Mouse (Mus musculus): ENCODE measurements at regions not wholly inside any gene's neighbourhood (a gene's known extent, or its start where the extent isn't known, plus 50 kb on each side); places are given as distances from the start of the nearest gene placed in this dataset.

GRCm38 (mm10) chr13:97554601-97555000 lies 205.8 kb downstream of the Gm10260 start:
- H3K4me1 ChIP-seq (ENCODE audit: control insufficient read depth, insufficient read depth, low read length): no peaks in the 10 kb centered on the region
- H3K4me3 ChIP-seq (ENCODE audit: insufficient read depth, low read depth, low read length): no peak overlapping the region
- WGBS: 62% methylated on average over 5 of the region's 5 CpGs
- no peaks in the 10 kb centered on the region for H3K36me3 ChIP-seq (ENCODE audit: control insufficient read depth, insufficient read depth, low read length)
- DNase-seq: no peak
- no peak overlapping the region for H3K27ac ChIP-seq (ENCODE audit: insufficient read depth, low read depth, low read length)
- no peak for TF ChIP-seq POLR2A (IDR thresholded peaks at IDR 0.05; ENCODE audit: low read depth, low read length)
- no peak for TF ChIP-seq CTCF (conservative IDR thresholded peaks at IDR 0.05; ENCODE audit: insufficient read depth, insufficient read length, low read depth, low read length)
- no peaks in the 10 kb centered on the region for H3K27me3 ChIP-seq (replicated peaks; ENCODE audit: control insufficient read depth, insufficient read depth, low read length)

- Histone ChIP-seq H3K27me3 (replicated peaks; ENCODE audit: control insufficient read depth, insufficient read depth, low read length) (no peaks in the 10 kb centered on the region), H3K36me3 (ENCODE audit: control insufficient read depth, insufficient read depth, low read length) (no peaks in the 10 kb centered on the region), H3K4me3 (ENCODE audit: insufficient read depth, low read depth, low read length) (no peak overlapping the region), H3K4me1 (ENCODE audit: control insufficient read depth, insufficient read depth, low read length) (no peaks in the 10 kb centered on the region), H3K27ac (ENCODE audit: insufficient read depth, low read depth, low read length) (no peak overlapping the region)
- WGBS: 71% methylated on average over 4 of the region's 4 CpGs
- DNase-seq: no peak
- TF ChIP-seq CTCF (conservative IDR thresholded peaks at IDR 0.05; ENCODE audit: insufficient read depth, insufficient read length, low read depth, low read length) (no peak), POLR2A (IDR thresholded peaks at IDR 0.05; ENCODE audit: low read depth, low read length) (no peak)
Measured at GRCm38 (mm10) chr13:97552236-97552635, 208.2 kb downstream of the Gm10260 start.

GRCm38 (mm10) chr13:97550880-97551279 lies 209.6 kb downstream of the Gm10260 start:
- H3K36me3 ChIP-seq (ENCODE audit: control insufficient read depth, insufficient read depth, low read length): no peaks in the 10 kb centered on the region
- no peak for DNase-seq
- 94% methylated on average over 3 of the region's 3 CpGs for WGBS
- no peaks in the 10 kb centered on the region for H3K4me1 ChIP-seq (ENCODE audit: control insufficient read depth, insufficient read depth, low read length)
- no peak overlapping the region for H3K27ac ChIP-seq (ENCODE audit: insufficient read depth, low read depth, low read length)
- H3K4me3 ChIP-seq (ENCODE audit: insufficient read depth, low read depth, low read length): no peak overlapping the region
- H3K27me3 ChIP-seq (replicated peaks; ENCODE audit: control insufficient read depth, insufficient read depth, low read length): no peaks in the 10 kb centered on the region
- no peak for TF ChIP-seq CTCF (conservative IDR thresholded peaks at IDR 0.05; ENCODE audit: insufficient read depth, insufficient read length, low read depth, low read length)
- TF ChIP-seq POLR2A (IDR thresholded peaks at IDR 0.05; ENCODE audit: low read depth, low read length): no peak

GRCm38 (mm10) chr13:97550172-97550571 lies 210.3 kb downstream of the Gm10260 start:
- Histone ChIP-seq H3K4me1 (ENCODE audit: control insufficient read depth, insufficient read depth, low read length) (no peaks in the 10 kb centered on the region), H3K36me3 (ENCODE audit: control insufficient read depth, insufficient read depth, low read length) (no peaks in the 10 kb centered on the region), H3K27ac (ENCODE audit: insufficient read depth, low read depth, low read length) (no peak overlapping the region), H3K27me3 (replicated peaks; ENCODE audit: control insufficient read depth, insufficient read depth, low read length) (no peaks in the 10 kb centered on the region), H3K4me3 (ENCODE audit: insufficient read depth, low read depth, low read length) (no peak overlapping the region)
- DNase-seq: no peak
- TF ChIP-seq POLR2A (IDR thresholded peaks at IDR 0.05; ENCODE audit: low read depth, low read length) (no peak), CTCF (conservative IDR thresholded peaks at IDR 0.05; ENCODE audit: insufficient read depth, insufficient read length, low read depth, low read length) (no peak)
- WGBS: 88% methylated on average over 5 of the region's 5 CpGs

- DNase-seq: no peak
- Histone ChIP-seq H3K27me3 (replicated peaks; ENCODE audit: control insufficient read depth, insufficient read depth, low read length) (no peaks in the 10 kb centered on the region), H3K27ac (ENCODE audit: insufficient read depth, low read depth, low read length) (peak overlapping the region; percentile 56), H3K36me3 (ENCODE audit: control insufficient read depth, insufficient read depth, low read length) (no peaks in the 10 kb centered on the region), H3K4me1 (ENCODE audit: control insufficient read depth, insufficient read depth, low read length) (no peaks in the 10 kb centered on the region), H3K4me3 (ENCODE audit: insufficient read depth, low read depth, low read length) (no peak overlapping the region)
- TF ChIP-seq POLR2A (IDR thresholded peaks at IDR 0.05; ENCODE audit: low read depth, low read length): no peak
- no peak for TF ChIP-seq CTCF (conservative IDR thresholded peaks at IDR 0.05; ENCODE audit: insufficient read depth, insufficient read length, low read depth, low read length)
- WGBS: 92% methylated on average over 6 of the region's 6 CpGs
Measured at GRCm38 (mm10) chr13:97549384-97549783, 211.0 kb downstream of the Gm10260 start.

- Histone ChIP-seq H3K4me3 (ENCODE audit: insufficient read depth, low read depth, low read length) (no peak overlapping the region), H3K27ac (ENCODE audit: insufficient read depth, low read depth, low read length) (peak overlapping the region; percentile 56), H3K27me3 (replicated peaks; ENCODE audit: control insufficient read depth, insufficient read depth, low read length) (no peaks in the 10 kb centered on the region), H3K36me3 (ENCODE audit: control insufficient read depth, insufficient read depth, low read length) (no peaks in the 10 kb centered on the region), H3K4me1 (ENCODE audit: control insufficient read depth, insufficient read depth, low read length) (no peaks in the 10 kb centered on the region)
- peak; percentile 85 for DNase-seq
- 24% methylated on average over 9 of the region's 9 CpGs for WGBS
- no peak for TF ChIP-seq POLR2A (IDR thresholded peaks at IDR 0.05; ENCODE audit: low read depth, low read length)
- TF ChIP-seq CTCF (conservative IDR thresholded peaks at IDR 0.05; ENCODE audit: insufficient read depth, insufficient read length, low read depth, low read length): no peak
Measured at GRCm38 (mm10) chr13:97548527-97548977, 211.9 kb downstream of the Gm10260 start.

- Histone ChIP-seq H3K4me1 (ENCODE audit: control insufficient read depth, insufficient read depth, low read length) (no peaks in the 10 kb centered on the region), H3K4me3 (ENCODE audit: insufficient read depth, low read depth, low read length) (no peak overlapping the region), H3K27me3 (replicated peaks; ENCODE audit: control insufficient read depth, insufficient read depth, low read length) (no peaks in the 10 kb centered on the region), H3K36me3 (ENCODE audit: control insufficient read depth, insufficient read depth, low read length) (no peaks in the 10 kb centered on the region), H3K27ac (ENCODE audit: insufficient read depth, low read depth, low read length) (no peak overlapping the region)
- 53% methylated on average over 5 of the region's 5 CpGs for WGBS
- DNase-seq: peak; percentile 44
- no peak for TF ChIP-seq POLR2A (IDR thresholded peaks at IDR 0.05; ENCODE audit: low read depth, low read length)
- TF ChIP-seq CTCF (conservative IDR thresholded peaks at IDR 0.05; ENCODE audit: insufficient read depth, insufficient read length, low read depth, low read length): no peak
Measured at GRCm38 (mm10) chr13:97546936-97547335, 213.5 kb downstream of the Gm10260 start.
